Mouse (Mus musculus) thymus, postnatal 14 days (tissue): ENCODE results near the gene Cfap221.

Experiments used
- DNase-seq: peaks from one replicate; pipeline ENCODE4 v3.0.0; 2021

The Cfap221 gene

DNA sequence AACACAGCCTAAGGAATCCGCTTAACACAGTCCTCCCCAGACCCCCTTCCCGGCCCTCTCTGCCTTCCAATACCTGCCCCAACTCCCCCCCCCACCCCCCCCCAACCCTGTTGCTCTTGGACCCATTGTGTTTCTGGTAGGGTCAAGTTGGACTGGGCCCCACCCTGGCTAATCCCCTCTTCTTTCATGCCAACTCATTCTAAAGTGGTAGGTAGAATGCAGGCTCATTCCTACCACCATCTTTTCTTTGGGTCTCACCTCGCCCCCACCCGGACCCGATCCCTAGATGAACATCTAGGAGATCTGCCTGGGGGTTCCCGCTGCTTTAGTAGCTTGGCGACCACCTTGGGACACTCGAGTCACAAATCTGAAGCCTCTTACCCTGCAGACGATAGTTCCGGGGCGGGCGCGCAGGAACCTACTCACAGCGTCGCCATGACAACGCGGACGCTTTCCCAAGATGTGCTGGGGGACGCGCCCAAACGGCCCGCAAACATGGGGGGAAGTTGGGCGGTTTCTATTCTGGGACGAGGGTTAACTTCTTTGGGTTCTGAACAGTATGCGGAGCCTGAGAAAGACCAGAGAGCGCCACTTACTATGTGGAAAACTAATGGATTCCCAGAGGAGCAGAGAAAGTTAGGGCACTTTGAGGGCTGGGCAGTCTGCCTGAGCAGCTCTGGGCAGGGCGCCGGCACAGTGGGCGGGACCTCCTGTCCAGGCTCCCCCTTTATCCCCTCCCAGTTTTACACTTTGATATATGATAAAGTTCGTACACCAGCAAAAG is at the start of gene Cfap221:
Gene Cfap221 (minus strand): TSS at position 437 of the 784 bp plus-strand sequence.
- peak; percentile 46 for DNase-seq

DNA sequence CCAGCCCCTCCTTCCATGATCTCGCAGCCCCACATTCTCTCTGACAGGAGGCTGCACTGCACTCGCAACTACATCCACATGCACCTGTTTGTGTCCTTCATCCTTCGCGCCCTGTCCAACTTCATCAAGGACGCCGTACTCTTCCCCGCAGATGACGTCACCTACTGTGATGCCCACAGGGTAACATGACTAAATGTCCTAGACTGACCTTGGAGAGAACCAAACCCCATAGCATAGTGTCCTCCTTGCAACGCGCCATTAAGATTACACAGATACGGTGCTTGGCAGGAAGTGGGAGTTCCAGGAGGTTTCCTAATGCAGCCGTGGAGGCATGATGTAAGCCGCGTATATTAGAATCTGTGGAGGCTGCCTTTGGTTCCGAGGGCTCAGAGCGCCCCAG is 47.5 kb upstream of the Cfap221 start:
- DNase-seq = no peak

- no peak for DNase-seq
Measured at GRCm38 (mm10) chr1:120042421-120042820, 45.4 kb upstream of the Cfap221 start.

DNA sequence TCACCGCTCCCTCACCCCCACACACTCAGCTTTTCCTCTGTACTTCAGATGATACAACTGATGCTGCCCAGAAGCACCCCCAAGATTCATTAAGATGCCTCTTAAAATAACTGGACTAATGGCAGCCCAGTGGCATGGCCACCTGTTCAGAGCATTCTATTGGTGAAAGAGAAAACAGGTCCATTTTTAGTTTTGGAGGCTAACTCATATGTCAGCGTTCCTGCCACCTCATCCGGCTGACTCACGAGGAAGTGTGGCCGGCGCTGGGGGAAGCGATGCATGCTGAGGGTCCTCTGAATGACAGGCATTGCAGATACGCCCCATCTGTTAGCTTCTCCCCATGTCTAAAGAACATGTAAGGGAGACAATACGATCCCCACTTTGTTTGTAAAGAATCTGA is 41.6 kb upstream of the Cfap221 start:
- DNase-seq = no peak

- no peak for DNase-seq
Measured at GRCm38 (mm10) chr1:120037021-120037683, 40.1 kb upstream of the Cfap221 start.

DNA sequence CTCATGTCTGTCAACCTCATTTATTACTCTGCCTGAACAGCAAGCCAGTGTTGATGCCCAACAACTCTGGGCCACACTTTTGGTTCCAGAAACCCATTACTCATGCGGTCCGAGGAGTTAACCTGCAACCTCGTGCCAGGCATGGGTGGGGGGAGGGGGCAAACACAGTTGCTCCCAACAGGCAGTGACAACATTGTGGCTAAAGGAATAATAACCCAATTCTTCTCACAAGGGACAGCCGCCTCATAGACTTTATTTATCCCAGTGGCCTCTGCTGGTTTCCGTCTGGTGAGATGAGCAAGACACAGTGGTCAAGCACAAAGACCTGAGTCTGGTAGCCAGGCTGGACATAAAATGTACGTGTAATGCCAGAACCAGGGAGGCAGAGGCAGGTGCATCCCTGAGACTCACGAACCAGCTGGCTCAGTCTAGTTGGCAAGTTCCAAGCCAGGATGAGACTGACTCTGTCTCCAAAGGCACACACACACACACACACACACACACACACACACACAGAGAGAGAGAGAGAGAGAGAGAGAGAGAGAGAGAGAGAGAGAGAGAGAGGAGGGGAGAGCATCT is 38.5 kb upstream of the Cfap221 start:
- no peak for DNase-seq

GRCm38 (mm10) chr1:120034793-120035192 is 37.8 kb upstream of the Cfap221 start:
- no peak for DNase-seq

DNA sequence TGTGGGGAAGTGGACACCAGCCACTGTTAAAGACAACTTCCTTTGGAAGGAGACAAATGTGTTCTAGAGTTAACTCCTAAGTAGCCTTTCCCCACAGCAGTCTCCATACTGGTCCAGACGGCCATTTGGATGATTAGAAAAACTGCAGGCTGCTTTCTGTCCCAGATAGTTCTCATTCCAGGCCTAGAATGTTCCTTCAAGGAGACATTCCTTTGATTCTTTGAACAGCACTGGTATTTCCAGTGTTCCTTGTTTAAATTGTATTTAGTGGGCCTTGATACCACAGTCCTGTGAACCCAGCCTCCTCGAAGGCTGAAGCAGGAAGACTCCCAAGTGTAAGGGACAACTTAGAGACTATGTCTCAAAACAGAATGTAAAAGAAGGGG is 36.4 kb upstream of the Cfap221 start:
- DNase-seq = no peak

DNA sequence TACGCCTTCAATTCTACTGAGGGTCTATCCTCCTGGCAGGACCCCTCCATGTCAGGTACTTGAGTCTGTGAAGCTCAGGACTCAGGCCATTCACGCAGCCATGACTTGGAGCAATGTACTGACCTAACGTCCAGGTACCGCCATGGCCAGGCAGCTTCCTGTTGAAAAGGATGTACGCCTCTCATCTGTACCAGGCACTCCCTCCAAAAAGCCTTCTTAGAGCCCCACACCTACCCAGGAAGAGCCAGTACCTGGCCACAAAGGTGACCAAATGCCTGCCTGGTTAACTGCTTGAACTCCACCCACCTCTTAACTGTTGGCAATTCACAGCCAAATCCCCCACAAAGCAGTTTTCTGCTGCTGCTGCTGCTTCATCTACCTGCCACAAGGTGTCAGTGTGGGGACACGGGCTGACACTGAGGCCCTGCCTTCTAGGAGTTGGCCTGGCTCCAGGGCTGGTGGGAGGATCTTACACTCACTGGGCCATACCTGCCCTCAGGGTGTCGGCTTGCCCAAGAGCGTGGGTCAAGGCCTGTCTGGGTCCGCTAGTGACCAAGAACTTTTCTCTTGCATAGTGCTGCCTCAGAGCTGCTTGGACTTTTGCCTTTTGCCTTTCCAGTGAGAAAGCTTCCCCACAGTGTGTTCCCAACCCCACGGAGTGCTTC is 35.9 kb upstream of the Cfap221 start:
- DNase-seq = peak; percentile 51

DNA sequence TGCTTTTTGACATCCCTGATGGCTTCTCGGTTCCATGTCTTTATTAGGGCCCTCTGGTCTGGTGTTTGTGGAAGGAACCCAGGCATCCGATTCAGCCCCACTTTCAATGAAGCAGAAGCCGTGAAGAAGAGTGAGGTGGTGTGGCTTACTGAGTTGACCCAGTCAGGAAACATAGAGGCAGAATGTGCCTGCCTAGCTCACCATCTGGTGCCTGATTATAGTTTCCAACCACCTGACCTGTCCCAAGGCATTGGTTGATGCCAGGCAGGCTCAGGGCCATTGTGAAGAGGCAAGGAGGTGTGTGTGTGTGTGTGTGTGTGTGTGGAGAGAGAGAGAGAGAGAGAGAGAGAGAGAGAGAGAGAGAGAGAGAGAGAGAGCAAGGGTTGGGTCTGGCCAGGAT is 33.4 kb upstream of the Cfap221 start:
- no peak for DNase-seq

DNA sequence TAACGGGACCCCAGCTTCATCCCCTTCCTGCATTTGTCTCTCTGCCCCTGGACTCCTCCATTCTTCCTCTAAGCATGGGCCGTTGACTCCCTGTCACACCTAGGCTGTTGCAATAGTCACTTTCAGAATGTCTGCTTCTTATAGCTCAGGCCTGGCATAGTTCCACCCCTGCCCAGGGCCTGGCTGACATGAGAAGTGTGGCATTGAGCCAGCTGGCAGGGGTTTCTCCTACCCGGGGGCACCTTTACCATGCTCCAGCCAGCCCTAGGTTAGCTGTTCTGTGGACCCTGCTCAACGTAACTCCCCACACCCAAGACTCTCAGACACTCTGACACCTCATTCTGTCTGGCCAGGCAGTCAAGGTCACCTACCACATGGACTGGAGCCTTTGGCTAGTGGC is 30.7 kb upstream of the Cfap221 start:
- no peak for DNase-seq

GRCm38 (mm10) chr1:120025050-120025439 is 28.0 kb upstream of the Cfap221 start:
- DNase-seq = no peak

DNA sequence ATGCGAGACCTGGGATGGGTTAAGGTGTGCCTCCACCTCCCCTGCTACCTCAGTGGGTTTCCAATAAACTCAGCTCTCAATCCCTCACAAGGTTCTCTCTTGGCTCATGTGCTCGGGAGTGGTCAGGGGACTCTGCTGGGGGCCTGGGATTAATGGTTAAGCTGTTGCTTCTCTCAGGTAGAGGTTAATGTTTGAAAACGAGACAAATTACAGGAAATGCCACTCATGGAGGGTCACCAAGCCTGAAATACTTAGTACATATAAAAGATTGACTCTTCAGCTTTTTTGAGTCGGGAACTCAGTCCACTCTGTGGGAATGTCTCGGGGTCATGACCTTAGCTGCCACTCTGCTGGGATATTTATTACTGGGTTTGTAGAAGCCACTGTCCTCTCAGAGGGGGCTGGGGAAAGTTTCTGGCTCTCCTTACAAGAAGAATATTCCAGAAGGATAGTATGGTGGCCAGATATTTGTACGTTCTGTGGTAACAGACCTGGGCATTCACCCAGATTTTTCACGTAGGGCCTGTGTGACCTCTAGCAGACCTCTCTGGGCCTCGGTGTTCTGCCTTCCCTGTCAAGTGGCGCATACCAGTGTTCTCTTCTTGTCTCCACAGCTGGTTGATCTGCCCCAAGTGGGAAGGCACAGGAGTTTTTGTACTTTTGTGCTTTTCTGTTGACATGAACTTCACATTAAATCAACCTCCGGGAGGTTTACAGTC is 27.5 kb upstream of the Cfap221 start:
- no peak for DNase-seq

DNA sequence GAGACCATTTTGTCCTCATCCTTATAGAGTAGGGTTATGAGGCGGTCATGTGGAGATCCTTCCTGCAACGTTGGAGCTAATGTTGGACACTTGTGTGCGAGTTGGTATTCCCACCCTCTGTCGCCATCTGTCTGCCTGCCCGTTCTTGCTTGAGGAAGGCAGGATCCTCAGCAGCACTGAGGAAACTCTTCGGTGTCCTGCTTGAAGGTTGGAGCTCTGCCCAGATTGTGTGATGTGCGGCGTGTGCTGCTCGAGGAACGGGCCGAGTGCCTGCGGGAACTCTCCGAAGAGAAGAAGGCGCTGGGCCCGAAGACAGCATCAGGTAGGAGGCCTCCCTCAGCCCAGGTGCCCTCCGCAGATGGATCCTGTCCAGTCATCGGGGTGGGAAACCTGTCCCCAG is 24.9 kb upstream of the Cfap221 start:
- no peak for DNase-seq

DNA sequence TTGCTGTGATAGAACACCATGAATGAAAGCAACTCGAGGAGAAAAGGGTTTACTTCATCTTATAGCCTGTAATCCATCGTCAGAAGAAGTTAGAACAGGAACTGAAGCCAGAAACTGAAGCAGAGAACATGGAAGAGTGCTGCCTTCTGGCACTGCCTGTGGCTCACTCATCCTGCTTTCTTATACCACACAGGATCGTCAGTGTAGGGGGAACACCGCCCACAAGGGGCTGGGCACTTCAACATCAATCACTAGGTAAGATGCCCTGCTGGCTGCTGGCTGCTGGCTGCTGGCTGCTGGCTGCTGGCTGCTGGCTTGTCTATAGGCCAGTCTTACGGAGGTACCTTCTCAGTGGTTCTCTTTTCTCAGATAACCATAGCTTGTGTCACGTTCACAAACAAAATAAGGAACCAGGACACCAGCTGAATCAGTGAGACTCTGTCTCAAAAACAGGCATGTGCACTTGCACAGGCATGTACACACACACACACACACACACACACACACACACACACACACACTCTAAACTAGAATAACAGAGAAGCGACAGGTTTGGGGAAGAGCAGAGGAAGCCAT is 23.4 kb upstream of the Cfap221 start:
- no peak for DNase-seq

DNA sequence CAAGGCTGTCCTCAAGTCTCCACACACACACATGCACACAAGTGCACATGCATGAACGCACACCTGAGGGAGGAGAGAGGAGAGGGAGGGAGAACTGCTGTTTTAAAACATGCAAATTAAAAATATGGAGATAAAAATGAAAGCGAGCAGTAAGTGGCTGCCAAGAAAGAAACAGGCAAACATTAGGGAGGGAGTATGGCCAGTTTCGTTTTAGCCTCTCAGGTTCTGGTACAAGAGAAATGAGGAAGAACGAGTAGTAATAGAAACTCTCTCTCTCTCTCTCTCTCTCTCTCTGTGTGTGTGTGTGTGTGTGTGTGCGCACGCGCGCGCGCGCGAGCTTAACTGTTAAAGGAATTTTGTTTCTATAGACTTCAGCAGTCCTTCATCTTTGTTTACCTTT is 22.4 kb upstream of the Cfap221 start:
- no peak for DNase-seq

GRCm38 (mm10) chr1:120018900-120019299 is 21.9 kb upstream of the Cfap221 start:
- no peak for DNase-seq

- no peak for DNase-seq
Measured at GRCm38 (mm10) chr1:120016240-120016639, 19.2 kb upstream of the Cfap221 start.

GRCm38 (mm10) chr1:120013111-120013510 is 16.1 kb upstream of the Cfap221 start:
- DNase-seq = peak; percentile 65

- no peak for DNase-seq
Measured at GRCm38 (mm10) chr1:120012638-120013037, 15.6 kb upstream of the Cfap221 start.

- DNase-seq = no peak
Measured at GRCm38 (mm10) chr1:120007851-120008588, 11.0 kb upstream of the Cfap221 start.
